Mouse (Mus musculus) heart, embryonic 11.5 days (tissue): ENCODE measurements around the gene Wnt8b. TPM values are rescaled to one million over a fixed set of nuclear protein-coding genes. Genes with fewer than 3 reads are reported as not detected.
A peak's percentile ranks its signal among the peaks of the same experiment; 100 is the strongest.

Experiments
- ATAC-seq: fragments of 200-750 bp; cut with Nextera tagmentation; replicated peaks from 2 replicates; pipeline ENCODE4 v1.8.0; 2017; ENCODE audit warnings: moderate library complexity; ENCODE audit not compliant: insufficient number of reproducible peaks, low FRiP score, low TSS enrichment
- H3K27ac ChIP-seq: fragments of 300-500 bp; sonication (generic); 2 replicates; pipeline ENCODE4 v1.5.1; 2014; ENCODE audit warnings: mild to moderate bottlenecking, low read depth, low read length
- H3K27me3 ChIP-seq: fragments of 300-500 bp; sonication (generic); 2 replicates; pipeline ENCODE4 v1.6.1; 2014; ENCODE audit warnings: mild to moderate bottlenecking, low read length, mixed read lengths; ENCODE audit not compliant: control insufficient read depth, insufficient read depth
- H3K36me3 ChIP-seq: fragments of 300-500 bp; sonication (generic); 2 replicates; pipeline ENCODE4 v1.6.1; 2014; ENCODE audit warnings: mild to moderate bottlenecking, low read length, moderate library complexity, mixed read lengths; ENCODE audit not compliant: control insufficient read depth, insufficient read depth
- H3K4me1 ChIP-seq: fragments of 300-500 bp; sonication (generic); 2 replicates; pipeline ENCODE4 v1.6.1; 2014; ENCODE audit warnings: low read length; ENCODE audit not compliant: control insufficient read depth, insufficient read depth
- H3K4me2 ChIP-seq: fragments of 300-500 bp; sonication (generic); 2 replicates; pipeline ENCODE4 v1.6.1; 2014; ENCODE audit warnings: mild to moderate bottlenecking, moderate library complexity
- H3K4me3 ChIP-seq: fragments of 300-500 bp; sonication (generic); 2 replicates; pipeline ENCODE4 v1.5.1; 2014; ENCODE audit warnings: low read depth, low read length
- H3K9ac ChIP-seq: fragments of 300-500 bp; sonication (generic); 2 replicates; pipeline ENCODE4 v1.6.1; 2014; ENCODE audit warnings: mild to moderate bottlenecking, low read depth, low read length, moderate library complexity
- H3K9me3 ChIP-seq: fragments of 300-500 bp; sonication (generic); replicated peaks from 2 replicates; pipeline ENCODE4 v1.6.1; 2016; ENCODE audit warnings: low read length; ENCODE audit not compliant: control insufficient read depth
- WGBS: fragments of 180-500 bp; shearing (Covaris S2); extraction: QIAGEN DNeasy Blood & Tissue Kit; methylation state at CpG from one replicate; pipeline ENCODE4 v1.1.7; 2014; ENCODE audit not compliant: insufficient replicate concordance; 5-methylcytosine and 5-hydroxymethylcytosine counted together
- polyA plus RNA-seq: library from polyadenylated mRNA; unstranded; fragments of >200 nt; fragmentation: Nextera tagmentation; extraction: Ambion mirVana; gene quantifications from 2 replicates; pipeline ENCODE4 v1.2.1, GENCODE M21; 2014

The Wnt8b gene
- polyA plus RNA-seq, 1 experiment from 2014 or later, result not detected

DNA sequence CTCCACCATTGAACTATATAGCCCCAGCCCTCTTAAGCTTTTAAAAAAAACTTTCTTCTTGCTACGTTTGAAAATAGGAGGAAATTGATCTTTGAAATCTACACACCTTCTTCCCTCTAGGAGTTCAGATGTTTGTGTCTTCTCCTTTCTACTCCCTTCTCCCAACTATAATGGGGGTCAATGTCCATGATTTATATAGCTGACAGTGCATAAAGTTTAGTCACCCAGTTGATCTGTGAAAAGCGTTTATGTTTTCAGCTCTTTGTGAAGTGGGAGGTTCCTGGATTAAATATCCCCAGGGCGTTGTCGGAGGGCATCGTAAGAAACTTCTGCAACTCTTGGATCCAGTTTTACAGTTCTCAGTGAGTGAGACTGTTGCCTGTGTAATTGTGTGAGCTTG, 7.0 kb downstream of the Wnt8b start:
- Histone ChIP-seq H3K27me3 (0 out of 2 replicates have a peak, but pooled peaks cover 2% of the 10 kb centered on the region), H3K9ac (no peak overlapping the region)
- 66% methylated on average over 5 of the region's 5 CpGs for WGBS

DNA sequence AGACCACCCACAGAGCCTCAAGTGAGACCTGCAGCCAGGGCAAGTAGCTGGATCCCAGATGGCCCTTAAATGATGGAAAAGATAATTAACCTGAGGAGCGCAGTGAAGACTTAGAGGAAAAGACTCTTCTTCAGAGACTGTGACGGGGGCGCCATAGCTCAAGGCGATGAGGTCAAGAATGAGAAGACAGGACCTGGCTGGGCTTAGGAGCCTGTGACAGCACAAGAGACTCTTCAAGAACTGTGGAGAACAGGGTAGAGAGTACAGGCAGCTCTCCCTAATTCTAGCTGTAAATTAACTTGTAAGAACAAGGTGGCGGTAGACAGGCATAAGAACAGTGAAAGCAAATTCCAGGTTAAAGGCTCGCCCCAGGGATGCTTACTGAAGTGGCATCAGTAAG, 8.7 kb downstream of the Wnt8b start:
- no peaks in the 10 kb centered on the region for H3K9me3 ChIP-seq
- H3K27me3 ChIP-seq, result 0 out of 2 replicates have a peak, but pooled peaks cover 2% of the 10 kb centered on the region
- H3K27ac ChIP-seq, result no peak overlapping the region
- no peak overlapping the region for H3K4me3 ChIP-seq
- WGBS, result 63% methylated on average over 6 of the region's 6 CpGs
- H3K36me3 ChIP-seq, result no peaks in the 10 kb centered on the region
- H3K9ac ChIP-seq, result no peak overlapping the region
- H3K4me1 ChIP-seq, result no peaks in the 10 kb centered on the region
- H3K4me2 ChIP-seq, result no peak overlapping the region
- ATAC-seq, result no peak

More for the DNA sequence above, 7.0 kb downstream of the Wnt8b start:
- Histone ChIP-seq H3K4me3 (no peak overlapping the region), H3K4me1 (no peaks in the 10 kb centered on the region), H3K9me3 (no peaks in the 10 kb centered on the region), H3K4me2 (no peak overlapping the region), H3K36me3 (no peaks in the 10 kb centered on the region), H3K27ac (no peak overlapping the region)
- ATAC-seq, result no peak

- H3K27me3 ChIP-seq, result peaks cover 5% of the 10 kb centered on the region; the same call in 1 of the 2 replicates
- ATAC-seq, result no peak
Observed at GRCm38 (mm10) chr19:44502741-44503140, 9.5 kb downstream of the Wnt8b start.

DNA sequence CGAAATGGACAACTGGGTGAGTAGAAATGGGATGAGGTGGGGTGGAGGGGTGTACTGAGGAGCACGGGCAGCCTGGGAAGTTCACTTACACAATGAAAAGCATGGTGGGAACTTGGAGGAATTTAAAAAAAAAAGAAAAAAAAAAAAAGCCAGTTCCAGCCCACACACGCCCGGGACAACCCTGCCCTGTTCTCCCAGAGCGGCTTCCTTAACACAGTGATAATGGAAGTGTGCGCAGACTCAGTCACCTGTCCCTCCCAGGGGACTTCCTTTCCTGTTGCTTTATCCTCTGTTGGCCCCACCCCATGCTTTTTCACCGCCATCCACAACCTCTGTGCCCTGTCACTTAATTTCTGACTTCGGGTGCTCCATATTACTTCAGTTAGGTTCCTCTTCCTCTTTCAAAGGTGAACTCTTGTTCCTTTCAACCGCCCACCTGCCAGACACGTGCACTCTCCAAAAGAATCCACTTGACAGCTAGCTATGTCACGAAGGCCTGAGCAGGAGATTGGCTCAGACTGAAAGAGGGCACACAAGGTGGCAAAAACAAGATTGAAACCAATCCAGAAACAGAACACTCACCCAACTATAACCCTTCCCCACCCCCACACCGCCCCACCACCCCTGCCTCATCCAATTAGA, 17.4 kb downstream of the Wnt8b start:
- no peak overlapping the region for H3K9ac ChIP-seq
- H3K4me2 ChIP-seq, result peak overlapping the region; percentile 97
- no peaks in the 10 kb centered on the region for H3K36me3 ChIP-seq
- WGBS, result 5% methylated on average over 12 of the region's 12 CpGs
- no peak overlapping the region for H3K27ac ChIP-seq
- ATAC-seq, result no peak
- H3K9me3 ChIP-seq, result no peaks in the 10 kb centered on the region
- H3K4me1 ChIP-seq, result peaks cover 10% of the 10 kb centered on the region; the same call in 1 of the 2 replicates
- peaks cover 76% of the 10 kb centered on the region for H3K27me3 ChIP-seq
- peak overlapping the region; percentile 56; the same call in 1 of the 2 replicates for H3K4me3 ChIP-seq

More at GRCm38 (mm10) chr19:44502741-44503140, 9.5 kb downstream of the Wnt8b start:
- Histone ChIP-seq H3K4me2 (no peak overlapping the region), H3K36me3 (no peaks in the 10 kb centered on the region), H3K4me1 (no peaks in the 10 kb centered on the region), H3K27ac (no peak overlapping the region), H3K9me3 (no peaks in the 10 kb centered on the region), H3K4me3 (no peak overlapping the region), H3K9ac (no peak overlapping the region)
- WGBS, result 61% methylated on average over 4 of the region's 4 CpGs

- Histone ChIP-seq H3K9me3 (no peaks in the 10 kb centered on the region), H3K4me3 (peak overlapping the region; percentile 56), H3K27ac (no peak overlapping the region), H3K4me2 (peak overlapping the region; percentile 97), H3K27me3 (peaks cover 78% of the 10 kb centered on the region), H3K36me3 (no peaks in the 10 kb centered on the region), H3K9ac (0 out of 2 replicates have a peak overlapping the region, but pooled peaks have one; percentile 53), H3K4me1 (peaks cover 10% of the 10 kb centered on the region; the same call in 1 of the 2 replicates)
- peak; percentile 22; the same call in 1 of the 2 replicates for ATAC-seq
- under 1% methylated on average over 66 of the region's 66 CpGs for WGBS
Observed at GRCm38 (mm10) chr19:44511451-44512231, 18.4 kb downstream of the Wnt8b start.

DNA sequence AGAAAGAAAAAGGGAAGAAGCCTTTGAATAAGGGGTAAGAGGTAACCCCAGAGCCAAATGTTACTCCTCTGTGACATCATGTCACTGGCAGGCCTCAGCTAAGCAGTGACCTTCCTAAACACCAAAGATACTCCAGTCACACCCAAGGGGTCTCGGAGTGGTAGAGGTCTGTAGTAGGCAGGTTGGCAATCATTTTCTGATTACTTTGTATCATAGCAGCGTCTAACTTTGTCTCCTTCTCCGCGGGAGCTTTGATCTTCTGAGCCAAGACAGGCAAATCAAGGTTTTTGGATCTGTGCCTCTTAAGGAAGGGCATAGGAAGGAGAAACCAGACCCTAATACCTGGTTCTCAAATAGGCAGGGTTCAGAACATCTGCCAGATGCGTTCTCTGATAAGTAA, 19.3 kb downstream of the Wnt8b start:
- no peak overlapping the region for H3K27ac ChIP-seq
- H3K36me3 ChIP-seq, result no peaks in the 10 kb centered on the region
- H3K9ac ChIP-seq, result no peak overlapping the region
- no peaks in the 10 kb centered on the region for H3K9me3 ChIP-seq
- H3K4me1 ChIP-seq, result peaks cover 10% of the 10 kb centered on the region; the same call in 1 of the 2 replicates
- H3K4me3 ChIP-seq, result no peak overlapping the region
- no peak overlapping the region for H3K4me2 ChIP-seq
- no peak for ATAC-seq
- 23% methylated on average over 5 of the region's 5 CpGs for WGBS
- peaks cover 85% of the 10 kb centered on the region for H3K27me3 ChIP-seq

GRCm38 (mm10) chr19:44513054-44513833, 20.0 kb downstream of the Wnt8b start:
- Histone ChIP-seq H3K36me3 (no peaks in the 10 kb centered on the region), H3K4me2 (no peak overlapping the region), H3K4me3 (no peak overlapping the region), H3K4me1 (peaks cover 10% of the 10 kb centered on the region; the same call in 1 of the 2 replicates), H3K27ac (no peak overlapping the region), H3K9ac (no peak overlapping the region), H3K9me3 (no peaks in the 10 kb centered on the region), H3K27me3 (peaks cover 88% of the 10 kb centered on the region)
- no peak for ATAC-seq
- 18% methylated on average over 11 of the region's 11 CpGs for WGBS

DNA sequence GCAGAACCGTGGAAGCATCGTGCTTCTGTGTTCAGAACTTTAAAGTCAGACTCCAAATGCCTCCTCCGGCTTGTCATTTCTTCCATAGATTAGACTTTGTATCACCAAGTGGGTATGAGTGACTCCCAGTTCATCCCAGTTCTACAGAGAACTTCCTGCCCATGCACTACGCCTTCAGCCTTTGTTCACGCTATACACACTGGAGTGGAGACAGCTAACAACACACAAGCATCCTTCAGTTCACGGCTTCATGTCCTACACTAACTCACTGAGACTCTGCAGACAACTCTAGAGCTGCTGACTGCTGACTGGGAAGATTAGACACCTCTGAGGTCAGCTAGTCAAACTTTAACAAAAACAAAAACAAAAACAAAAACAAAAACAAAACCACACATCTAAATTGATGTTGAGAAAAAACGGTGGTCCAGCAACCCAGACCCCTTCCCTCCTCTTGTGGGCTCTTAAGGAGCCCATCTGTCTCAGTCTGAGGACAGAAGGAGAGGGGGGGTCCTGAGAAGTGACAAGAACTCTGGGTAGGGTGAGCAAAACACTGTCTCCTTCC, 20.7 kb downstream of the Wnt8b start:
- no peaks in the 10 kb centered on the region for H3K36me3 ChIP-seq
- 22% methylated on average over 7 of the region's 7 CpGs for WGBS
- H3K4me2 ChIP-seq, result no peak overlapping the region
- H3K4me1 ChIP-seq, result peaks cover 10% of the 10 kb centered on the region; the same call in 1 of the 2 replicates
- H3K9ac ChIP-seq, result no peak overlapping the region
- peaks cover 84% of the 10 kb centered on the region for H3K27me3 ChIP-seq
- ATAC-seq, result no peak
- no peaks in the 10 kb centered on the region for H3K9me3 ChIP-seq
- H3K27ac ChIP-seq, result no peak overlapping the region
- no peak overlapping the region for H3K4me3 ChIP-seq
